Mouse (Mus musculus): ENCODE data around the gene Nfatc2ip. TPM values are rescaled to one million over a fixed set of nuclear protein-coding genes. Genes with fewer than 3 reads are reported as not detected.

Nfatc2ip gene
- polyA plus RNA-seq, 1 experiment from 2014 or later = 3.4 TPM

Small RNAs within 50 kb of the gene (microRNA-seq; reads per million reads assigned to microRNA genes)
- gene Mir7058 = not detected

Other genes starting within 250 kb of the Nfatc2ip start
- 68.3 and 76.6 TPM in 2 replicates for gene Xpo6, start 196.2 kb downstream of the Nfatc2ip start, polyA plus RNA-seq (2016; fragmentation: Nextera tagmentation; extraction: Ambion mirVana)
- 276 and 311 TPM in 2 replicates for gene Sbk1, start 124.1 kb downstream of the Nfatc2ip start, polyA plus RNA-seq (2016; fragmentation: Nextera tagmentation; extraction: Ambion mirVana)
- gene Lat, start 27.2 kb downstream of the Nfatc2ip start, polyA plus RNA-seq (2016; fragmentation: Nextera tagmentation; extraction: Ambion mirVana) = 1.4 and 2.6 TPM in 2 replicates
- 64.3 and 66.9 TPM in 2 replicates for gene Spns1, start 19.3 kb downstream of the Nfatc2ip start, polyA plus RNA-seq (2016; fragmentation: Nextera tagmentation; extraction: Ambion mirVana)
- not detected in 2 replicates for gene Cd19, start 18.2 kb upstream of the Nfatc2ip start, polyA plus RNA-seq (2016; fragmentation: Nextera tagmentation; extraction: Ambion mirVana)
- gene Rabep2, start 32.0 kb upstream of the Nfatc2ip start, polyA plus RNA-seq (2016; fragmentation: Nextera tagmentation; extraction: Ambion mirVana) = 25.1 and 26.0 TPM in 2 replicates
- 0.57 and 0.58 TPM in 2 replicates for gene Atp2a1, start 66.4 kb upstream of the Nfatc2ip start, polyA plus RNA-seq (2016; fragmentation: Nextera tagmentation; extraction: Ambion mirVana)
- gene Sh2b1, start 78.7 kb upstream of the Nfatc2ip start, polyA plus RNA-seq (2016; fragmentation: Nextera tagmentation; extraction: Ambion mirVana) = 60.9 and 66.1 TPM in 2 replicates
- gene Tufm, start 90.6 kb upstream of the Nfatc2ip start, polyA plus RNA-seq (2016; fragmentation: Nextera tagmentation; extraction: Ambion mirVana) = 115 and 119 TPM in 2 replicates
- gene Atxn2l, start 106.7 kb upstream of the Nfatc2ip start, polyA plus RNA-seq (2016; fragmentation: Nextera tagmentation; extraction: Ambion mirVana) = 72.8 and 82.0 TPM in 2 replicates
- gene Eif3c, start 169.7 kb upstream of the Nfatc2ip start, polyA plus RNA-seq (2016; fragmentation: Nextera tagmentation; extraction: Ambion mirVana) = 200 and 222 TPM in 2 replicates
- 0.27 and 0.63 TPM in 2 replicates for gene Apobr, start 188.2 kb upstream of the Nfatc2ip start, polyA plus RNA-seq (2016; fragmentation: Nextera tagmentation; extraction: Ambion mirVana)
- gene Cln3, start 189.1 kb upstream of the Nfatc2ip start, polyA plus RNA-seq (2016; fragmentation: Nextera tagmentation; extraction: Ambion mirVana) = 26.1 and 29.2 TPM in 2 replicates
- gene Il27, start 198.2 kb upstream of the Nfatc2ip start, polyA plus RNA-seq (2016; fragmentation: Nextera tagmentation; extraction: Ambion mirVana) = not detected in 2 replicates
- gene Nupr1, start 234.1 kb upstream of the Nfatc2ip start, polyA plus RNA-seq (2016; fragmentation: Nextera tagmentation; extraction: Ambion mirVana) = 4.4 and 7.9 TPM in 2 replicates